Mouse (Mus musculus): ENCODE measurements around the gene Gm10322.

GRCm38 (mm10) chr10:59602891-59603290, 13.0 kb upstream of the Gm10322 start:
- TF ChIP-seq POLR2A (IDR thresholded peaks at IDR 0.05; ENCODE audit: borderline replicate concordance, extremely low read depth, low read depth, low read length), result no peak
- TF ChIP-seq CTCF (IDR thresholded peaks at IDR 0.05; ENCODE audit: insufficient read depth, low read length), result no peak

Data from lung, adult 2 months (tissue).